Mouse (Mus musculus): ENCODE data around the gene Etl4. TPM values are rescaled to one million over a fixed set of nuclear protein-coding genes. Genes with fewer than 3 reads are reported as not detected.

Gene Etl4
- total and polyA plus RNA-seq, 2 experiments from 2014 or later = 7.6 to 20.6 TPM

DNA sequence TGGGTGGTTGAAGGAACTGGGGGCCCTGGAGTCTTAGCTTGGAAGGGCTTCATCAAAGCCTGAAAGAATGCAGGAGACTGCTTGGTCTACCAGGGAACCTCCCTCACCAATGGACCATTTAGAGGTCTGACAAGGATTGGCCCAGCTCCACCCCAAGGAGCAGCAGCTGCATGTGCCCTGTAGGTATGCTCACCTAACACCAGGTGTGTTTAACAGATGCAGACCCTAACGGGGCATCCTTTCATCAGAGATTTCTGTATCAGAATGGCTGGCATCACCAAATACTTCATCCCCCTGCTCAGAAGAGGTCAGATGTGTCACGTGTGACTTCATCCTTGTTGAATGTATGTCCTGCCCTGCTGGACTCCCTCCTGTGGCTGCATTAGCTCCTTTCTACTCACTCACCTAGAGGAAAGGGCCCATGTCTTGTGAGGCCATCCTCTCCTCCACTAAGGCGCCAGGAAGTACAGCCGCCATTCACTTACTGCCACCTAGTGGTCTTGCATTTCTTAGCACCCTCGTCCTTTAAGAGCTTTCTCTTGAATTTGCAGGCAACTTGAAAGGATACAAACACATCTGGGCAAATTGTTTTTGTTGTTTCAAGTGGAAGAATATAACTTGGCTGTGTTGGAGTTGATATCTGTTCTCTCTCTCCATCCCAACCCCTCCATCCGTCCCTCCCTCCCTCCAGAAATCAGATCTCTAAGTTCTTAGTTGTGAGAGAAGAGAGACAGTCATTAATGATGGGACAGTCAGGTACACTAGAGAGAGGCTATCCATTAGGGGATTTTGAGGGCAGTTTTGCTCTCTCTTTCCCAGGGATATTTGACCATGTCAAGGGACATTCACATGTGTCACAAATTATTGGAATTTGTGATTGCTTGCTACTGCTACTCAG is 870.2 kb downstream of the Etl4 start:
- TF ChIP-seq CTCF (IDR thresholded peaks at IDR 0.05; ENCODE audit: low read depth) (peak; percentile 93), EP300 (IDR thresholded peaks at IDR 0.05; ENCODE audit: low read depth) (no peak)
- Histone ChIP-seq H3K4me2 (ENCODE audit: low read depth, low read length) (no peak overlapping the region), H3K4me1 (ENCODE audit: control insufficient read depth, insufficient read depth) (no peaks in the 10 kb centered on the region), H3K27me3 (ENCODE audit: control insufficient read depth, insufficient read depth, low read length) (no peaks in the 10 kb centered on the region), H3K9me3 (replicated peaks; ENCODE audit: control insufficient read depth, low read length) (no peaks in the 10 kb centered on the region), H3K36me3 (replicated peaks; ENCODE audit: control insufficient read depth, insufficient read depth, low read length) (0 out of 2 replicates have a peak, but pooled peaks cover 4% of the 10 kb centered on the region), H3K27ac (ENCODE audit: low read depth) (no peak overlapping the region), H3K9ac (replicated peaks; ENCODE audit: low read depth, low read length) (no peak overlapping the region), H3K4me3 (ENCODE audit: low read depth, low read length) (no peak overlapping the region)
- WGBS = 30% methylated on average over 6 of the region's 6 CpGs
- DNase-seq (ENCODE audit: low spot score) (peak; percentile 39), ATAC-seq (ENCODE audit: insufficient read depth, low read depth) (0 out of 2 replicates have a peak, but pooled peaks have one; percentile 30)

GRCm38 (mm10) chr2:20801236-20801890 is 891.8 kb downstream of the Etl4 start:
- no peak for ATAC-seq (ENCODE audit: insufficient read depth, low read depth)
- 79% methylated on average over 8 of the region's 8 CpGs for WGBS
- peaks cover 34% of the 10 kb centered on the region for H3K36me3 ChIP-seq (replicated peaks; ENCODE audit: control insufficient read depth, insufficient read depth, low read length)

DNA sequence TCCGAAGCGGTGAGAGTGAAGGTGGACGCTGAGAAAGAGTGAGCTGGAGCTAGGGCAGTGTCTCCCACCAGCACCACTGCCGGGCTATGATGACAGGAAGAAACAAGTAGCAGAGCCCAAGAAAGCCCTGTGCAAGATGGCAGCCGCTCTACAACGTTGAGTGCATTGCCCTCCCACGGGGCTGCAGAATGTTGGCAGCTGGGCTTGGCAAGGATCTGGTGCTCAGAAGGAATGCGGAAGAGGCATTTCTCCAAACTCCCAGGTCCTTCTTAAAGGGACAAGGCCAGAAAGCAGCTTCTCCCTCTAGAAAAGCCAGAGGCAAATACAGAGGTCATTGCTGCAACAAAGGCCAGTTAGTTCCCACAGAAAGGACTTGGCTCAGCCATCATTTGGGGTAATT is 901.9 kb downstream of the Etl4 start:
- Histone ChIP-seq H3K9ac (replicated peaks; ENCODE audit: low read depth, low read length) (no peak overlapping the region), H3K4me2 (ENCODE audit: low read depth, low read length) (no peak overlapping the region), H3K27me3 (ENCODE audit: control insufficient read depth, insufficient read depth, low read length) (no peaks in the 10 kb centered on the region), H3K27ac (ENCODE audit: low read depth) (no peak overlapping the region), H3K9me3 (replicated peaks; ENCODE audit: control insufficient read depth, low read length) (no peaks in the 10 kb centered on the region), H3K4me1 (ENCODE audit: control insufficient read depth, insufficient read depth) (no peaks in the 10 kb centered on the region), H3K36me3 (replicated peaks; ENCODE audit: control insufficient read depth, insufficient read depth, low read length) (peaks cover 12% of the 10 kb centered on the region), H3K4me3 (ENCODE audit: low read depth, low read length) (no peak overlapping the region)
- ATAC-seq (ENCODE audit: insufficient read depth, low read depth) = peak; percentile 66
- DNase-seq (ENCODE audit: low spot score) = peak; percentile 18
- TF ChIP-seq EP300 (IDR thresholded peaks at IDR 0.05; ENCODE audit: low read depth) (no peak), CTCF (IDR thresholded peaks at IDR 0.05; ENCODE audit: low read depth) (no peak)
- 56% methylated on average over 8 of the region's 8 CpGs for WGBS

More at GRCm38 (mm10) chr2:20801236-20801890, 891.8 kb downstream of the Etl4 start:
- Histone ChIP-seq H3K9ac (replicated peaks; ENCODE audit: low read depth, low read length) (no peak overlapping the region), H3K4me2 (ENCODE audit: low read depth, low read length) (no peak overlapping the region), H3K27ac (ENCODE audit: low read depth) (no peak overlapping the region), H3K9me3 (replicated peaks; ENCODE audit: control insufficient read depth, low read length) (no peaks in the 10 kb centered on the region), H3K4me1 (ENCODE audit: control insufficient read depth, insufficient read depth) (no peaks in the 10 kb centered on the region), H3K4me3 (ENCODE audit: low read depth, low read length) (no peak overlapping the region), H3K27me3 (ENCODE audit: control insufficient read depth, insufficient read depth, low read length) (no peaks in the 10 kb centered on the region)
- TF ChIP-seq CTCF (IDR thresholded peaks at IDR 0.05; ENCODE audit: low read depth) (no peak), EP300 (IDR thresholded peaks at IDR 0.05; ENCODE audit: low read depth) (no peak)
- no peak for DNase-seq (ENCODE audit: low spot score)

DNA sequence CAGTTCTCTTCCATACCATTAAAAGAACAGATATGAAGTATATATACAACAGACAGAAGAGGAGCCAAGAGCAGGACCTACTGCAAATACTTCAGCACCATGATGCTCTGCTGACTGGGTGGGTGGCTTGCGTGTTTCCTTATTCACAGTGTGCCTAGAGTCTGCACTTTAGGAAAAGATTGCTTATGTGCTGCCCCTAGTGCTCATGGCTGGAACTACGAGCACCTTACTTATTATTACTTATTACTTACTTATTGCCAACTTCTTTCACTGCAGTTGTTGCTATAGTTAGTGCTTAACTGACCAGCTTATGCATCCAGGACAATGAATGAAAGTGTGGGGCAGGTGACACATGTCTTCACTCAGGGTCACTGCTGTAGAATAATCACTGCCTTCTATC is 904.4 kb downstream of the Etl4 start:
- Histone ChIP-seq H3K27ac (ENCODE audit: low read depth) (no peak overlapping the region), H3K36me3 (replicated peaks; ENCODE audit: control insufficient read depth, insufficient read depth, low read length) (no peaks in the 10 kb centered on the region), H3K4me3 (ENCODE audit: low read depth, low read length) (no peak overlapping the region), H3K4me2 (ENCODE audit: low read depth, low read length) (no peak overlapping the region), H3K9me3 (replicated peaks; ENCODE audit: control insufficient read depth, low read length) (no peaks in the 10 kb centered on the region), H3K9ac (replicated peaks; ENCODE audit: low read depth, low read length) (no peak overlapping the region), H3K4me1 (ENCODE audit: control insufficient read depth, insufficient read depth) (no peaks in the 10 kb centered on the region), H3K27me3 (ENCODE audit: control insufficient read depth, insufficient read depth, low read length) (no peaks in the 10 kb centered on the region)
- TF ChIP-seq CTCF (IDR thresholded peaks at IDR 0.05; ENCODE audit: low read depth) = no peak; the same call in 1 of the 2 replicates
- no peak for TF ChIP-seq EP300 (IDR thresholded peaks at IDR 0.05; ENCODE audit: low read depth)
- 78% methylated on average over 2 of the region's 2 CpGs for WGBS
- ATAC-seq (ENCODE audit: insufficient read depth, low read depth) (no peak), DNase-seq (ENCODE audit: low spot score) (no peak)

DNA sequence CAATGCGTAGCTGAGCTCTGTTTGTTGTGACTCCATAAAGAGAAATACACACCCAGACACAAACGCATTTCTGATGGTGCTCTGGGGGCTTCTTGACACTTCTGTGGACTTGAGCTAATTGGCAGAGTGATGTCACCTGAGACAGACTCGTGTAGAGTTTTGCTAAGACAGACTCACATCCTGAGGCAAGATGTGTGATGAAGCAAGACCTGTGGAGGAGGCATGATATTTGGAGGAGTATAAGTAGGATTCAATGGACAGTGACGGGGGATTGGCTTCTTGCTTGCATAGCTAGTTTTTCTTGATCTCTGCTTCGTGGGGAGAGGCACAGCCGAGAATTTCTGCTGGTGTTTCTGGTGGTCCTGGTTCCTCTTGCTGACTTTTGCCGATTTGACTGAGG is 908.6 kb downstream of the Etl4 start:
- no peak overlapping the region for H3K4me2 ChIP-seq (ENCODE audit: low read depth, low read length)
- H3K9me3 ChIP-seq (replicated peaks; ENCODE audit: control insufficient read depth, low read length) = no peaks in the 10 kb centered on the region
- no peak overlapping the region for H3K4me3 ChIP-seq (ENCODE audit: low read depth, low read length)
- H3K4me1 ChIP-seq (ENCODE audit: control insufficient read depth, insufficient read depth) = no peaks in the 10 kb centered on the region
- WGBS = 76% methylated on average over 7 of the region's 7 CpGs
- no peaks in the 10 kb centered on the region for H3K27me3 ChIP-seq (ENCODE audit: control insufficient read depth, insufficient read depth, low read length)
- TF ChIP-seq EP300 (IDR thresholded peaks at IDR 0.05; ENCODE audit: low read depth) (no peak), CTCF (IDR thresholded peaks at IDR 0.05; ENCODE audit: low read depth) (no peak)
- ATAC-seq (ENCODE audit: insufficient read depth, low read depth) = no peak
- H3K36me3 ChIP-seq (replicated peaks; ENCODE audit: control insufficient read depth, insufficient read depth, low read length) = no peaks in the 10 kb centered on the region
- H3K27ac ChIP-seq (ENCODE audit: low read depth) = no peak overlapping the region
- no peak overlapping the region for H3K9ac ChIP-seq (replicated peaks; ENCODE audit: low read depth, low read length)
- no peak for DNase-seq (ENCODE audit: low spot score)

Data from heart, postnatal 0 days (tissue).